Mouse (Mus musculus): ENCODE data around the gene Dip2b. TPM values are rescaled to one million over a fixed set of nuclear protein-coding genes. Genes with fewer than 3 reads are reported as not detected.

The Dip2b gene
- polyA plus RNA-seq, 1 experiment, result 18.1 TPM

DNA sequence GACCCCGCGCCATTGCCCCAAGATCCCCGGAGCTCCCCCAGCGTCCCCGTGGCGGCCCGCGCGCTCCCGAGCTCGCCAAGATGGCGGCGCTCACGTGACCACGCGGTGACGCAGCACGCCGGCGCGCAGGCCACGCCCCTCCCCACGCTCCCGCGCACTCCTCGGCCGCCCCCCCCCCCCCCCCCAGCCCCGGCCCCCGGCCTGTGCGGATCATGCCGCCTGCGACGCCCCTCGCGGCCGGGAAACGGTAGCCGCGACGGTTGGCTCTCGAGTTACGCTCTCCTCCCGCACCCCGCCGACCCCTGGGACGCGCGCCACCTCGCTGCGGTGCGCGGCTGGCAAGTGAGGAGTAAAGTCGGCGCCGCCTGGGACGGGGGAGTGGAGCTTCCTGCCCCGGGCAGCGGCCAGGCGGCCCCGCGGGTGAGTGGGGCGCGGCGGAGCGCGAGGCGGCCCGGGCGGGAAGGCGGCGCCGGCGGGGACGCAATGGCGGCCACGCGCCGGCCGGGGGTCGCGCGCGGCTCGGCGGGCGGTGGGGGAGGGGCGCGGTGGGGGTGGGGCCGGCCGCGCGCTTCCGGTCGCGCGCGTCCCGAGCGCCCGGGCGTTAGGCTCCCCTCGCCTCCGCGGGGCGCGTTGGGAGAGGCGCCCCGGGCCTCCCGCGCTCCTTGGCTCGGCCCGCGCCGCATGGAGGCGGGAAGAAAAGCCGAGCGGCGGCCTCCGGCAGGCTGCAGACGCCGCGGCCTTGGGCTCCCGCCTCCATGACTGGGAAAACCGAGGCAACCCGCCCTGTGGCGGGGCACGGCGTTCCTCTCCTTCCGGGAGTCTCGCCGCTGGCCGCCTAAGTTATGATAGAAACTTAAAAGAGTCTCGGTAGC, 189.4 kb downstream of the Dip2b start, which contains the start of gene Atf1:
Atf1 (plus strand) TSS at position 157 of the 872 bp plus-strand sequence.
- H3K4me1 ChIP-seq (replicated peaks; ENCODE audit: control insufficient read depth, insufficient read depth, low read length), result peaks cover 10% of the 10 kb centered on the region
- DNase-seq, result peak; percentile 91
- no peaks in the 10 kb centered on the region for H3K27me3 ChIP-seq (ENCODE audit: control insufficient read depth, insufficient read depth, low read length)
- H3K4me3 ChIP-seq (ENCODE audit: control insufficient read depth, insufficient read depth, low read length), result peak within 1 kb of the TSS; percentile 92
- peak within 1 kb of the TSS; percentile 90 for H3K27ac ChIP-seq (ENCODE audit: control insufficient read depth, insufficient read depth, low read length)
- TF ChIP-seq CTCF (IDR thresholded peaks at IDR 0.05; ENCODE audit: borderline replicate concordance, control insufficient read depth, extremely low read depth, insufficient read depth, low read length, poor library complexity) (peak; percentile 26; the same call in 1 of the 2 replicates), POLR2A (IDR thresholded peaks at IDR 0.05; ENCODE audit: control insufficient read depth, extremely low read depth, insufficient read depth, low read length, poor library complexity) (peak; percentile 90)
- peaks cover 2% of the 10 kb centered on the region for H3K36me3 ChIP-seq (ENCODE audit: control insufficient read depth, insufficient read depth, low read length)
- WGBS, result under 1% methylated on average over 109 of the region's 133 CpGs

DNA sequence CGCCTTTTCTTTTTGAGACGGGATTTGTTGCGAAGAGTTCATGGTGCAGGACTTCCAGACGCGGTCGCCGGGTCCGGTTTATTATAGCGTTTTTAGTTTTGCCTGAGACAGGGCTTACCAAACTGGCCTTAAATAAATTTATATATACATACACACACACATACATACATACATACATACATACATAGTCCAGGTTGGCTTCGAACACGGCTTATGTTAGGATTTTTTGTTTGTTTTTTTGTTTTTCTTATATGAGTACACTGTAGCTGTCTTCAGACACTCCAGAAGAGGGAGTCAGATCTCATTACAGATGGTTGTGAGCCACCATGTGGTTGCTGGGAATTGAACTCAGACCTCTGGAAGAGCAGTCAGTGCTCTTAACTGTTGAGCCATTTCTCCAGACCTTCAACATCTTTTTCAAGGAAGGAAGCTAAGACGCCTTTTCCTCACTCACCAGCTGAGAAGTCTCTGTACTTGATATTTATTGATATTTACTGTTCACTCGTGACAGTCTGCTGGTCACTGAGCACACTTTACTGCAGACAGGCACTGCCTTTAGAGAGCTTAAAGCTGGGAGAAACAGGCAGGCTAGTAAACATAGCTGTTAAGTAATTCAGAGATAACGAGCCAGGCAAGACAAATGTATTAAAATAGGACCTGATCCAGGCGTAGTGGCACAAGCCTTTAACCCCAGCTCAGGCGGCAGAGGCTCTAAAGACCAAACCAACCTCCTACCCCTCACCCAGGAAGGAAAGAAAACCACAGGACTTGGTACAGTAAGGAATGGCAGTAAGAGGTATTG, 190.3 kb downstream of the Dip2b start:
- DNase-seq, result no peak
- peaks cover 10% of the 10 kb centered on the region for H3K4me1 ChIP-seq (replicated peaks; ENCODE audit: control insufficient read depth, insufficient read depth, low read length)
- H3K27me3 ChIP-seq (ENCODE audit: control insufficient read depth, insufficient read depth, low read length), result no peaks in the 10 kb centered on the region
- H3K27ac ChIP-seq (ENCODE audit: control insufficient read depth, insufficient read depth, low read length), result peak overlapping the region; percentile 78
- 12% methylated on average over 16 of the region's 16 CpGs for WGBS
- peak overlapping the region; percentile 89 for H3K4me3 ChIP-seq (ENCODE audit: control insufficient read depth, insufficient read depth, low read length)
- TF ChIP-seq CTCF (IDR thresholded peaks at IDR 0.05; ENCODE audit: borderline replicate concordance, control insufficient read depth, extremely low read depth, insufficient read depth, low read length, poor library complexity) (no peak), POLR2A (IDR thresholded peaks at IDR 0.05; ENCODE audit: control insufficient read depth, extremely low read depth, insufficient read depth, low read length, poor library complexity) (no peak)
- H3K36me3 ChIP-seq (ENCODE audit: control insufficient read depth, insufficient read depth, low read length), result peaks cover 10% of the 10 kb centered on the region

DNA sequence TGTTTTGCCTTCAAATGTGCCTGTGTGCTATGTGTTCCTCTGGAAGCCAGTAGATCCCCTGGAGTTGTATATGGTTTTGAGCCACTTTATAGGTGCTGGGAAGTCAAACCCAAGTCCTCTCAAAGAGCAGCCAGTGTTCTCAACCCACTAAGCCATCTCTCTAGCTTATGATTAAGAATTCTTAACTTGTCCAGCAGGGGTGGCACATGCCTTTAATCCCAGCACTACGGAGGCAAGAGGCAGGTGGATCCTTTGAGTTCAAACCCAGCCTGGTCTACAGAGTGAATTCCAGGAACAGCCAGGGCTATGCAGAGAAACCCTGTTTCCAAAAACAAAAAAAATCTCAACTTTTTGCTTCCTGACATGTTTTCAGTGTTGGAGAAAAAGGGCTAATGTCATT, 192.2 kb downstream of the Dip2b start:
- DNase-seq, result no peak
- peaks cover 10% of the 10 kb centered on the region for H3K4me1 ChIP-seq (replicated peaks; ENCODE audit: control insufficient read depth, insufficient read depth, low read length)
- no peaks in the 10 kb centered on the region for H3K27me3 ChIP-seq (ENCODE audit: control insufficient read depth, insufficient read depth, low read length)
- H3K4me3 ChIP-seq (ENCODE audit: control insufficient read depth, insufficient read depth, low read length), result no peak overlapping the region
- peaks cover 22% of the 10 kb centered on the region for H3K36me3 ChIP-seq (ENCODE audit: control insufficient read depth, insufficient read depth, low read length)
- WGBS, result 25% methylated on average over 1 of the region's 1 CpGs
- TF ChIP-seq POLR2A (IDR thresholded peaks at IDR 0.05; ENCODE audit: control insufficient read depth, extremely low read depth, insufficient read depth, low read length, poor library complexity) (no peak), CTCF (IDR thresholded peaks at IDR 0.05; ENCODE audit: borderline replicate concordance, control insufficient read depth, extremely low read depth, insufficient read depth, low read length, poor library complexity) (no peak)
- no peak overlapping the region for H3K27ac ChIP-seq (ENCODE audit: control insufficient read depth, insufficient read depth, low read length)

DNA sequence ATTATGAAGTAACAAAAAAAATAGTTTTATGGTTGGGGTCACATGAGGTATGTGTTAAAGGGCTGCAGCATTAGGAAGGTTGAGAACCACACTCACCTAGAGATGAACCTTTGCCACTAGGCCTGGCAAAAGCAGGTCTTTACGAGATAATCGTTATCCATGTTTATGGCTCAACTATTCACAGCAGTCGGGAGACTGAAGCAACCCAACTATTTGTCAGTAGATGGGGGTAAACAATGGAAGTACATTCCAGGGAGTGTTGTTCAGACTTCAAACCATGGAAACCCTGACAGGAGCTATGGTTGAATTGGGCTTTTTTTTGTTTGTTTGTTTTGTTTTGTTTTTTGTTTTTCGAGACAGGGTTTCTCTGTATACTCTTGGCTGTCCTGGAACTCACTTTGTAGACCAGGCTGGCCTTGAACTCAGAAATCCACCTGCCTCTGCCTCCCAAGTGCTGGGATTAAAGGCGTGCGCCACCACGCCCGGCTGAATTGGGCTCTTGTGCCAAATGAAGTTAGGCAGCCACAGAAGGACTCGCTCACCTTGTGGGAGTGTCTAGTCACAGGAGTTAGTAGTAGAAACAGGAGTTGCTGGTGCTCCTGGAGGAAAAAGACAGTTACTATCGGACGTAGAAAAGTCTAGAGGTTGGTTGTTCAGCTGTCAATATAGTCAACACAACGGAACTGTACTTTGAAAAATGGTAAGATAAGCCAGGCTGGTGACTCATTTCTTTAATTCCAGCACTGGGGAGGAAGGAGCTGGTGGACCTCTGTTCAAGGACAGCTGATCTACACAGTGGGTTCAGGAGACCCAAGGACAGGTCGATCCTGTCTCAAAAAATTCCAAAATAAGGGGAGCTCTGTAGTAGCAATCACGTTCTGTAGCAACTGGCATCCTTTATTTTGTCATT, 193.4 kb downstream of the Dip2b start:
- no peak overlapping the region for H3K4me3 ChIP-seq (ENCODE audit: control insufficient read depth, insufficient read depth, low read length)
- no peaks in the 10 kb centered on the region for H3K27me3 ChIP-seq (ENCODE audit: control insufficient read depth, insufficient read depth, low read length)
- peaks cover 9% of the 10 kb centered on the region for H3K4me1 ChIP-seq (replicated peaks; ENCODE audit: control insufficient read depth, insufficient read depth, low read length)
- peaks cover 30% of the 10 kb centered on the region for H3K36me3 ChIP-seq (ENCODE audit: control insufficient read depth, insufficient read depth, low read length)
- 96% methylated on average over 14 of the region's 14 CpGs for WGBS
- TF ChIP-seq POLR2A (IDR thresholded peaks at IDR 0.05; ENCODE audit: control insufficient read depth, extremely low read depth, insufficient read depth, low read length, poor library complexity) (no peak), CTCF (IDR thresholded peaks at IDR 0.05; ENCODE audit: borderline replicate concordance, control insufficient read depth, extremely low read depth, insufficient read depth, low read length, poor library complexity) (no peak)
- H3K27ac ChIP-seq (ENCODE audit: control insufficient read depth, insufficient read depth, low read length), result no peak overlapping the region
- DNase-seq, result no peak

DNA sequence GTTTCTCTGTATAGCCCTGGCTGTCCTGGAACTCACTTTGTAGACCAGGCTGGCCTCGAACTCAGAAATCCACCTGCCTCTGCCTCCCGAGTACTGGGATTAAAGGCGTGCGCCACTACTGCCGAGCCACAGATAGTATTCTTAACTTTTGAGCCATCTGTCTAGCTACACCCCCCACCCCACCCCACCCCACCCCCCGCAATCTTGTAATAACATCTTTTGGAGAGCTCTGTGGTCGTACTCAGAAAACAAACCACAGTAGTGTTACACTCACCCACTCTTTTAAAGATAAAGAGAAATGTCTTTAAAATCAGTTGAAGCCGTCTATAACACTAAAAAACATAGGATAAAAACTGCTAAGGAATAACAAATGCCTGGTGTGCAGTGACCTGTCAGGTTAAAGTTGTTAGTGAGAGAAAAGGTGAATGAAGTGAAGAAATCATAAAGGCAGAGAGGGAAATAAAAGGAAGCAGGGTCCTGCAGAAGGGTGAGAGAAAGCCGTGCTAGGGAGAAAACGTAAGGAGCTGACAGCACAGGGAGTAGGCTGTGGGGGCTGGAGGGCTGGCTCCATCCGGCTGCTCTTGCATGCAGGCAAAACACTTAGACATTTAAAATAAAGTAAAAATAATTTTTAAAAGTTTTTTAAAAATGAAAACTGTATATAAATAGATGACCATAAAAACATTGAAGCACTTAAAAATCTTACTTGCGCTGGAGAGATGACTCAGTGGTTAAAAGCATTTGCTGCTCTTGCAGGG, 196.9 kb downstream of the Dip2b start:
- Histone ChIP-seq H3K27ac (ENCODE audit: control insufficient read depth, insufficient read depth, low read length) (no peak overlapping the region), H3K4me1 (replicated peaks; ENCODE audit: control insufficient read depth, insufficient read depth, low read length) (0 out of 2 replicates have a peak, but pooled peaks cover under 1% of the 10 kb centered on the region), H3K27me3 (ENCODE audit: control insufficient read depth, insufficient read depth, low read length) (no peaks in the 10 kb centered on the region), H3K36me3 (ENCODE audit: control insufficient read depth, insufficient read depth, low read length) (peaks cover 57% of the 10 kb centered on the region), H3K4me3 (ENCODE audit: control insufficient read depth, insufficient read depth, low read length) (no peak overlapping the region)
- 56% methylated on average over 12 of the region's 12 CpGs for WGBS
- TF ChIP-seq CTCF (IDR thresholded peaks at IDR 0.05; ENCODE audit: borderline replicate concordance, control insufficient read depth, extremely low read depth, insufficient read depth, low read length, poor library complexity) (no peak), POLR2A (IDR thresholded peaks at IDR 0.05; ENCODE audit: control insufficient read depth, extremely low read depth, insufficient read depth, low read length, poor library complexity) (no peak)
- no peak for DNase-seq
